Mouse (Mus musculus): ENCODE results near the gene Fars2.

Fars2 gene

GRCm38 (mm10) chr13:36716708-36717107, 599.5 kb downstream of the Fars2 start:
- H3K36me3 ChIP-seq (ENCODE audit: control insufficient read depth, insufficient read depth, low read length, poor library complexity, severe bottlenecking): no peaks in the 10 kb centered on the region
- no peak for DNase-seq (ENCODE audit: low read depth, low spot score)
- no peaks in the 10 kb centered on the region for H3K27me3 ChIP-seq (ENCODE audit: control insufficient read depth, insufficient read depth, low read length, poor library complexity, severe bottlenecking)

GRCm38 (mm10) chr13:36717376-36717775, 600.2 kb downstream of the Fars2 start:
- no peaks in the 10 kb centered on the region for H3K36me3 ChIP-seq (ENCODE audit: control insufficient read depth, insufficient read depth, low read length, poor library complexity, severe bottlenecking)
- DNase-seq (ENCODE audit: low read depth, low spot score): no peak
- H3K27me3 ChIP-seq (ENCODE audit: control insufficient read depth, insufficient read depth, low read length, poor library complexity, severe bottlenecking): no peaks in the 10 kb centered on the region

- Histone ChIP-seq H3K27me3 (ENCODE audit: control insufficient read depth, insufficient read depth, low read length, poor library complexity, severe bottlenecking) (no peaks in the 10 kb centered on the region), H3K36me3 (ENCODE audit: control insufficient read depth, insufficient read depth, low read length, poor library complexity, severe bottlenecking) (no peaks in the 10 kb centered on the region)
- DNase-seq (ENCODE audit: low read depth, low spot score): no peak
Observed at GRCm38 (mm10) chr13:36720297-36721017, 603.2 kb downstream of the Fars2 start.

- Histone ChIP-seq H3K27me3 (ENCODE audit: control insufficient read depth, insufficient read depth, low read length, poor library complexity, severe bottlenecking) (no peaks in the 10 kb centered on the region; the same call in 1 of the 2 replicates), H3K36me3 (ENCODE audit: control insufficient read depth, insufficient read depth, low read length, poor library complexity, severe bottlenecking) (no peaks in the 10 kb centered on the region)
- DNase-seq (ENCODE audit: low read depth, low spot score): no peak
Observed at GRCm38 (mm10) chr13:36722309-36722708, 605.1 kb downstream of the Fars2 start.

GRCm38 (mm10) chr13:36723726-36724300, 606.6 kb downstream of the Fars2 start:
- no peaks in the 10 kb centered on the region; the same call in 1 of the 2 replicates for H3K27me3 ChIP-seq (ENCODE audit: control insufficient read depth, insufficient read depth, low read length, poor library complexity, severe bottlenecking)
- DNase-seq (ENCODE audit: low read depth, low spot score): no peak

GRCm38 (mm10) chr13:36724533-36725470, 607.6 kb downstream of the Fars2 start:
- Histone ChIP-seq H3K36me3 (ENCODE audit: control insufficient read depth, insufficient read depth, low read length, poor library complexity, severe bottlenecking) (no peaks in the 10 kb centered on the region), H3K27me3 (ENCODE audit: control insufficient read depth, insufficient read depth, low read length, poor library complexity, severe bottlenecking) (no peaks in the 10 kb centered on the region; the same call in none of the 2 replicates)
- no peak for DNase-seq (ENCODE audit: low read depth, low spot score)

More at GRCm38 (mm10) chr13:36723726-36724300, 606.6 kb downstream of the Fars2 start:
- H3K36me3 ChIP-seq (ENCODE audit: control insufficient read depth, insufficient read depth, low read length, poor library complexity, severe bottlenecking): no peaks in the 10 kb centered on the region

- Histone ChIP-seq H3K36me3 (ENCODE audit: control insufficient read depth, insufficient read depth, low read length, poor library complexity, severe bottlenecking) (no peaks in the 10 kb centered on the region), H3K27me3 (ENCODE audit: control insufficient read depth, insufficient read depth, low read length, poor library complexity, severe bottlenecking) (peaks cover 2% of the 10 kb centered on the region)
- no peak for DNase-seq (ENCODE audit: low read depth, low spot score)
Observed at GRCm38 (mm10) chr13:36725881-36726280, 608.7 kb downstream of the Fars2 start.

GRCm38 (mm10) chr13:36726551-36726950, 609.3 kb downstream of the Fars2 start:
- Histone ChIP-seq H3K27me3 (ENCODE audit: control insufficient read depth, insufficient read depth, low read length, poor library complexity, severe bottlenecking) (peaks cover 2% of the 10 kb centered on the region), H3K36me3 (ENCODE audit: control insufficient read depth, insufficient read depth, low read length, poor library complexity, severe bottlenecking) (no peaks in the 10 kb centered on the region)
- no peak for DNase-seq (ENCODE audit: low read depth, low spot score)

- Histone ChIP-seq H3K27me3 (ENCODE audit: control insufficient read depth, insufficient read depth, low read length, poor library complexity, severe bottlenecking) (peaks cover 2% of the 10 kb centered on the region), H3K36me3 (ENCODE audit: control insufficient read depth, insufficient read depth, low read length, poor library complexity, severe bottlenecking) (no peaks in the 10 kb centered on the region)
- DNase-seq (ENCODE audit: low read depth, low spot score): no peak
Observed at GRCm38 (mm10) chr13:36726951-36727778, 610.0 kb downstream of the Fars2 start.

- peaks cover 2% of the 10 kb centered on the region for H3K27me3 ChIP-seq (ENCODE audit: control insufficient read depth, insufficient read depth, low read length, poor library complexity, severe bottlenecking)
- H3K36me3 ChIP-seq (ENCODE audit: control insufficient read depth, insufficient read depth, low read length, poor library complexity, severe bottlenecking): no peaks in the 10 kb centered on the region
- DNase-seq (ENCODE audit: low read depth, low spot score): no peak
Observed at GRCm38 (mm10) chr13:36727779-36728470, 610.7 kb downstream of the Fars2 start.

GRCm38 (mm10) chr13:36728509-36728908, 611.3 kb downstream of the Fars2 start:
- no peaks in the 10 kb centered on the region for H3K36me3 ChIP-seq (ENCODE audit: control insufficient read depth, insufficient read depth, low read length, poor library complexity, severe bottlenecking)
- peaks cover 2% of the 10 kb centered on the region for H3K27me3 ChIP-seq (ENCODE audit: control insufficient read depth, insufficient read depth, low read length, poor library complexity, severe bottlenecking)

GRCm38 (mm10) chr13:36729731-36730340, 612.6 kb downstream of the Fars2 start:
- Histone ChIP-seq H3K36me3 (ENCODE audit: control insufficient read depth, insufficient read depth, low read length, poor library complexity, severe bottlenecking) (no peaks in the 10 kb centered on the region), H3K27me3 (ENCODE audit: control insufficient read depth, insufficient read depth, low read length, poor library complexity, severe bottlenecking) (peaks cover 2% of the 10 kb centered on the region)
- DNase-seq (ENCODE audit: low read depth, low spot score): no peak

More at GRCm38 (mm10) chr13:36728509-36728908, 611.3 kb downstream of the Fars2 start:
- no peak for DNase-seq (ENCODE audit: low read depth, low spot score)

GRCm38 (mm10) chr13:36730341-36730761, 613.1 kb downstream of the Fars2 start:
- Histone ChIP-seq H3K36me3 (ENCODE audit: control insufficient read depth, insufficient read depth, low read length, poor library complexity, severe bottlenecking) (no peaks in the 10 kb centered on the region), H3K27me3 (ENCODE audit: control insufficient read depth, insufficient read depth, low read length, poor library complexity, severe bottlenecking) (peaks cover 2% of the 10 kb centered on the region)
- no peak for DNase-seq (ENCODE audit: low read depth, low spot score)
